Mouse (Mus musculus) right cerebral cortex, postnatal 36 days (tissue): ENCODE measurements around the gene Lmntd2.

Source experiments
- DNase-seq, 2 experiments: peaks; one replicate each; pipeline ENCODE4 v3.0.0; 2022; ENCODE audit warnings: low spot score in 2 of 2, mixed read lengths in 1 of 2

Lmntd2 gene

DNA sequence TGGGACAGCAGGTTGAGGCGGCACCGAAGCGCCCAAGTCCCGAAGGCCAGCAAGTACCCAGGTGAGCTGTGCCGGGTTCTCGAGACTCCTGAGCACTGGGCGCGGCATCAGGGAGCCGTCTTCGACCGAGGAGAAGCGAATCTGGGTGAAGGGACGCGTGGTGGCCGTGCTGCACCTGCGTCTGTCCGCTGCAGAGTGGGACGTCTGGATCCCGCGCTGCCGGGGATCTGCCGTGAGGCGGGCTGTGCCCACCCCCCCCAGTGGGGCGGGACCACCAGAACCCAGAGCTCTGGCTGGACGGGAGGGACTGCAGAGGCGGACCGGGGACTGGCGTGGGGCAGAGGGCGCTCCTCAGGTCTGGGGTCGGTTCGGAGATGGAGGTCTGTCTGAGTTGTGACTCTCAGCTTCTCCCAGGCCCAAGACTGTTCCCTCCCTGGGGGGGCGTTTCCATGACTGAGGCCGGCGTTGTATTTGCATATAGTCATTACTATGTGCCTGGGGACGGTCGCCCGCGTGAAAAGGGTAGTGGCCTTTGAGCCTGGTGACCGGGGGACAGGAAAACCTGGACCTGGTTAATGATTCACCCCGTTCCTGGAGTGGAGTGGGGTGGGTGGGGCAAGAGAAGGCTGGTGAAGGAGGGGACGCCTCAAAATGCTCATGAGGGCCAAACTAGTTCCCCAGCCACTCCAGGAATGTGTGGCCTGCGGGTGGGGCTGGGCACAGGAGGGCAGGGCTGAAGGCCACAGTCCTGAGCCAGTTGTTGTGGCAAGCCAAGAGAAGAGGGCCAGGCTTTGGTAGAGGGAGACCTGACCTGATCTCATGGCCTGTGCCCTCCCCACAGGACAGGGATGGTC is 2.2 kb upstream of the Lmntd2 start:
- DNase-seq = no peak

DNA sequence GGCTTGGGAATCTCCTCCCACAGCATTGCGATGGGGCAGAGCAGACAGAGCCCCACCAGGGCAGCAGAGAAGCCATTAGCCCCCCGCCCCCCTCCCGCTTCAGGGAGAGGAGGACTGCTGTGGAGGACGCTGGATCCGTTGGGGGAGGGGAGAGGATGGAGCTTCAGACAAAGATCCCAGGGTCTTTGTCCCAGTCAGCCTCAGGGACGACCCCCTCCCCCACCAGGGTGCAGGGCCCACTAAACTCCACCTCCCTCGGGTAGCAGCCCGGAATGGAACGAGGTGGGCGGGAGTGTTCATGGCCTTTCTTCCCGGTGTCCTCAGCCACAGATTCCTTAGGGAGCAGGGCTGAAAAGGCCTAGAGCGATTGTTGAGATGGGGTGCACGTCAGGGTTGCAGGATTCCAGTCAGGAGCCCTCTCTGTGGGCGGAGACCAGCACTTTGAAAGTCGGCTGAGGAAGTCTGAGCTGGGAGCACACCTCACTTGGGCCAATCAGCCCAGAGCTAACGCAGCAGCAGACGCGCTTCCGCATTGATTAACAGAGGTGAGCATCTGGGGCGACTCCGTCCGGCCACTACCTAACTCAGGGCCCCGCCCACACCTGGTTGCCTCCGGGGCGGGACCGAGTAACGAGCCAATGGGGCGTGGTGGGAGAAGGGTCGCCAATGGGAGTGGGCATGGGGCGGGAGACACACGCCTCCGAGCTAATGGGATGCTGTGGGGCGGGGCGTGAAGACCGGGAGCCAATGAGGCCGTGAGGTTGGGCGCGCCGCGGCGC is 1.4 kb upstream of the Lmntd2 start, which contains the start of gene Rassf7:
Rassf7 (plus strand) TSS at position 760 of the 779 bp plus-strand sequence.
- DNase-seq = peak; percentile 71 to 74

DNA sequence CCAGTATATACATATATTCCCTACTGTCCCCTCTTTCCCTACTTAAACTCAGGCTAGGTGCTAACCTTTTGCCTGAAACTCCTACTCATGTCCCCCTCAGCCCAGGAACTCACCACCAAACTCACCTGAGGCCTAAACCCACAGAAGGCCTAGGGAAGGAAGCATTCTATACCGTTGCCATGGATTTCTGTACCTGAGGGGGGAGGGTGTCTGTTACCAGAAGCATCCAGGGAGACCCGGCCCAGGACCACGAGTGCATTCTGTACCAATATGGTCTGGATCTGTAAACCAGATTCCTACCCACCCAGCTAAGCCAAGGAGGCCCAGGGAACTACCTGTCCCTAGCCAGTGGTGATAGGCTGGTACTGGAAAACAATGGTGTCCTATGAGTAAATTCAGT is 430 bp upstream of the Lmntd2 start:
- no peak for DNase-seq

DNA sequence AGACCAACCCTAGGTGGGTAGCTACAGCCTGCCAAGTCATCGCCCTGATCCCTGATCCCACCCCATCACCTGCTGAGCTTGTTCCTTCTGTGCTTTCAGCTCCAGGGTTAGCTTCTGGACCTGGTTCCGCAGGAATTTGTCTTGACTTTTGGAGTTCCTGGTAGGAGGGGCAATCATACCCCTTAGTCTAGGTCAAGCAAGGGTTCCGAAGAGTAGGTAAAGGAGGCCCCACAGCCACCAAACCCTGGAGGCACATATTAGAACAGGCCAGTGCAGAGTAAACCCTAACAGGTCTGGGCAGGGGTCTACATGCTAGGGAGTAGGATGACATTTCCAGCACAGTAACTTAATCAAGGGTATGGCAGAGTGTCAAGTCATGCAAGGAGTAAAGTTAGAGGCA is 747 bp downstream of the Lmntd2 start:
- DNase-seq = no peak

DNA sequence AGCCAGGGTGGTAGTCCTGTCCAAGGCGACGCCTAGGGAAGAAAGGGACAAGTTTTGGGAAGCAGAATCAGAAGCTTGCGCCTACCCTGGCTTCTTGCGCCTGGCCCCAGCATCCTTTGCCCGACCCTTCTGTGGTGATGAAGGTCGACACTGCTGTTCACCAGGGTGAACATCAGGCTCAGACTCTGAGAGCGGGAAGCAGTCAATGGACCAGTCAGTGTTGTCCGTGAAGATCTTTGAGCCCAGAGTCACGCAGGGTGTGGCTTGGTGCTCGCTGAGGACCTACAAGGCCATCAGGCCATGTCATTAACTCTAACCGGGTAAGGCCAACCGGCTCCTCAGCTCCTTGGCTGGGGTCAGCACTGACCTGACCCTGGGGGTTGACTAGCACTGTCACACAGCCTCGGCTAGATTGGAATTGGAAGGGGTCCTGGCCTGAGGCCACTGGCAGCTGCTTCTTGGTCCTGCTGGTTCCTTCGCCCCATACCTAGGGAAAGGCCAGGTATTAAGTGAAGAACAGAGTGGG is 3.2 kb downstream of the Lmntd2 start:
- no peak for DNase-seq

DNA sequence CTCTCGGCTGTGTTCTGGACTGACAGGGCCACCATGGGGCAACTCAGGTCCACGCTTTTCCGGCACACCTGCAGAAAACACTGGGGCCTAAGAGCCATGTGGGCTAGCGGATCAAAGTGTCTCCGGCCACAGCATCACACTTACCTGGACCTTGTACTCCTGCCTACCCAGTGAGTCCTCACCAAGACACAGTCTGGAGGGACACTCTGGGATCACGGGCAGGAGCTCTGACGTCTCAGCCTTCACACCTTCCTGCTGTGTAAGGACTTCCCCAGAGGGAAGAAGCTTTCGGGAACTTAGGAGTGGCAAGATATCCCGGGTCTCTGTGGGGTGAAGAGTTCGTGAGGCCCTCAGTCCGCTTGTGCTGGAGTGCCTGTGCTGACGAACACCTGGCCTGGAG is 3.7 kb downstream of the Lmntd2 start:
- no peak for DNase-seq

DNA sequence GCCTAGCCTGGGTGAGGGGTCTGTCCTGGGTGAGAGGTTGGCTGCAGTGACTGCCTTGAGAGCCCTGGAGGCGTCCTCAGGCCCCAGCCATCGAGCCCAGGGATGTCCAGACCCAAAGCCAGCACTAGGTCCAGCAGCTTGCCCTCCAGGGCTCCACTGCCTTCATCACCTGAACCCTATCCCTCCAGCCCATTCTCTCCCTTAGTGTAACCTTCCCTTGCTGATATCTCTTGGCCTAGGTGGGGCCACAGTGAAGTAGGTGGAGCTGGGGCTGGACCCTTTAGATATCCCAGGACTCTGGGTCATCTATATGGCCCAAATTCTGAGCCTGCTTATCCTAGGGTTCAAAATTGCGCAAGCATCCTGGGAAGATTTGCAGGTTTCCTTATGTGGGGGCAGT is 4.4 kb downstream of the Lmntd2 start:
- no peak for DNase-seq

DNA sequence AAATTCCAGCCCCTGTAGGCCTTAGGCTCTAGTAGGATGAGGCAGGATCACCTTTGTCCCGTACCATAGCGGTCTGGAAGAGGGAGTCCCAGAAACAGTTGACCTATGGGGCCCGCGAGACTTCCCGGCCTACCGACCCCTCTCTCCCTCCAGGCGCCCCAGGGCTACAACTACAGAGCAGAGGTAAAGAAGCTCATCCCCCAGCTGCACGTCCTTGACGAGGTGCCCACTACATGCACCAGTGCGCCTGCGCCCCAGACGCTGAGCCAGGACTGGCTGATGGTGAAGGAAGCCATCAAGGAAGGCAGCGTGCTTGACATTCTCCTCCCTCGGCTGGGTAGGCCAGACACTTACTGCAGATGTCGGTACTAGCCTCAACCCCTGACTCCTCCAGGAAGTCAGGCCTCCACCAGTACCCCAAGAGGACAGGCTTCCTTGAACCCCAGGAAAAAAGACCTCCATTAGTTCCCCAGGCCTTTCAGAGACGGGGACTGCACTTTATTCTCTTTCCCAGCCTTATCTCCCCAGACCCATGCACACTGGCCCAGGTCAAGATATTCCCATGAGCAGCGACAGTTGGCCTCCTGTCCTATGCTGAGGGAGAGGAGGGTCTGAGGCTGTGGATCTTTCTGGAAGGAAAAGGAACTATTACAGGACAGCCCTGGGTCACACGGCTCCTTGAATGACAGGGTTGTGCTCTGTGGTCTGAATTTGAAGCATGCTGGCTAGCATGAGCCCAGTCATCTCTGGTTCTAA is 7.5 kb downstream of the Lmntd2 start:
- no peak for DNase-seq

DNA sequence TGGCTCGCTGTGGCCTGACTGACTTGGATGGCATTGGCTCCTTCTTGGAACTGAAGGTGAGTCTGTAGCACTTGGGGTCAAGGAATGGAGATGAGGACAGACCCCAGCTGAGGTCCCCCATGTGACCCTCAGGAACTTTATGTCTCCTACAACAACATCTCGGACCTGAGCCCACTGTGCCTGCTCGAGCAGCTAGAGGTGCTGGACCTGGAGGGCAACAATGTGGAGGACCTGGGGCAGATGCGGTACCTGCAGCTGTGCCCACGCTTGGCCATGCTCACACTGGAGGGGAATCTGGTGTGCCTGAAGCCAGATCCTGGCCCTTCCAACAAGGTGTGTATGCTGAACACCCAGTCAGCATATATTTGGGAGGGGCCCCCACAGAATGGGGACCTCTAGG is 8.4 kb downstream of the Lmntd2 start:
- no peak for DNase-seq

DNA sequence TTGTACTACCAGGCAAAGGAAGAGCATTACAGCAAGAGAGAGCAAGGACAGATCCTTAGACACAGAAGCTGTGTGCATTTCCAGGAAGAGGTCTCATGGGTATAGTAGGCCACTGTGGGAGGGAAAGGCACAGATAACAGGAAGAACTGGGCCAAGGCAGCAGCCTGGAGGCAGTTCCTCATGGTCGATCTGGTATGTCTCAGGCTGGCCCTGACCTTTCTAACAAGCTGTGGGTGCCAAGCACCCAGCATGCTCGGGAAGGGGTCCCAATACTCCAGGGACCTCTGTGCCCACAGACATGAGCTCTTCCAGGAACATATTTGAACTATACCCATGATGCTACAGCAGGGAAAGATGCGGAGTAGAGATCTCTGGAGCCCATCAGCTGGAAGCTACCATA is 9.3 kb downstream of the Lmntd2 start:
- DNase-seq = no peak

DNA sequence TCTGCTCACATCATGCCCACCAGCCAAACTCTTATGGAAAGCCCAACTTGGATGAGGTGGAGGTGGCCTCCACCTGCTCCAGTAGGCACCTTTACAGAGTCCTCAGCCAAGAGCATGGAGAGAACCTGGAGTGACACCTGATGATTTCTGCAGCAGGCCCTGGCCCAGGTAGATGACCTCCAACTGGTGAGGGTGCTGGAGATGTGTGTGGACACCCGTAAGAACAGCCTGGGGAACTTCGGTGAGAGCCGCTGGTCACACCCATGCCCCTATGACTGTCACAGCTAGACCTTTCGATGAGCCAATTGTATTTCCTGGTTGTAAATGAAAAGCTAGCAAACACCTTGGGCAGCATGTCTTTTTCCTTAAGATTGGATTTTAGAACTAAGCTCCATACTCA is 15.8 kb downstream of the Lmntd2 start:
- DNase-seq = no peak

DNA sequence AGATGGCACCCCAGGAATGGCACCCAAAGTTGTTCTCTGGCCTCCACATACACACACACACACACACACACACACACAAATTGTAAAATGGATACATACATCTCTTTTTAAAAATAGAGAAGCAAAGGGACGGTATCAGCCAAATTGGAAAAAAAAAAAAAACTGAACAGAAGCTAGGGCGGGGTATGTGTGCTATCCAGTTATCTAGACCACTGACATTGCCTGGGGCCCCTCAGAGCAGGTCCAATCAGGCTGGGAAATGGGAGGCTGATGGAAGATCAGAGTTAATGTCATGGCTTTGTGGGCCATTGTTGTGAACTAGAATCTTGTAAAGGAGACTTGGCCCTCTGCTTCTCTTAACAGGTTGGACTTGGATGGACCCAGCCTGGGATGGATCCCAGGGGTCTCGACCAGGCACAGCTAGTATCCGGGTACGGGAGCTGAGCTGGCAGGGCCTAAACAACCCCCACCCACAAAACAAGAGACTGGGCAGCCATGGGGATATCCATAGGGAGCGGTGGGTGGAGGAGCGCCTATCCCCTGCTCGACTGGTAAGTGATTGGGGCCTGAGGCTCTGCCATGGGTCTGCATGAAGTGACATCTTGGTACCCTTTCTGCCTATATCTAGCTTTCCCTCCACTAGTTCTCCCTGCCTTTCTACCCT is 17.1 kb downstream of the Lmntd2 start:
- DNase-seq = no peak

DNA sequence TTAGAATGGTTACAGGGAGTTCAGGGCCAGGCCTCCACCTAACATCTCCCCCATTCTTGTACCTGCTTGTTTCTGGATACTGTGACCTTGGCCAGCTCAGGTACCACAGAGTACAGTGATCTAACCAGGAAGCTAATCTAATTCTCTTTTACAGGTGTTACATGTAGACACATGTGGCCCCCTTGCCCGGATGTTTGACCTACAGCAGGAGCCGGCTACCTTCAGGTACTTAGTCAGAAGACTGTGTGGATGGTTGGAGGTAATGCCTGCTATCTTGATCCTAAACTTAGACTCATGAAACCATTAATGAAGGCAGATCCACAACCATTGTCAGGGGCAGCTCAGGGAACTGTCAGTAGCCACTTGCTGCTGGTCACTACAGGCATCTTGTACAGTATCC is 18.1 kb downstream of the Lmntd2 start:
- DNase-seq = no peak

DNA sequence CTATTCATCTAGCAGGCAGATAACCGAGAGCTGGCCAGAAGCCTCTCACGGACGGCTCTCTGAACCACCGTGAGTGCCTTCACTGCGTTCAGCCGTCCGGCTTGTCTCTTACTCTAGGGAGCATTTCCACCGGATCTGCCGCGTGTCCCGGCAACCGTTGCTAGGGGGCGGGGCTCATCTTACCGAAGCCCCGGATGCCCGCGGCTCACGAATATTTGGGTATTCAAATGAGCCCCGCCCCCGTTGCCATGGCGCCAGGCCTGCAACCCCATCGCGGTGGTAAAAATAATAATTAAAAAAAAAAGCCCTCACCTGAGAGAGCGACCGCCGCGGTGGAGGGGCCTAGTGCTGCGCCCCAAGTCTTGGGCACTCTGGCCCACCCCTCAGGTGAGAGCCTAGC is 19.1 kb downstream of the Lmntd2 start:
- peak; percentile 83 to 85 for DNase-seq

DNA sequence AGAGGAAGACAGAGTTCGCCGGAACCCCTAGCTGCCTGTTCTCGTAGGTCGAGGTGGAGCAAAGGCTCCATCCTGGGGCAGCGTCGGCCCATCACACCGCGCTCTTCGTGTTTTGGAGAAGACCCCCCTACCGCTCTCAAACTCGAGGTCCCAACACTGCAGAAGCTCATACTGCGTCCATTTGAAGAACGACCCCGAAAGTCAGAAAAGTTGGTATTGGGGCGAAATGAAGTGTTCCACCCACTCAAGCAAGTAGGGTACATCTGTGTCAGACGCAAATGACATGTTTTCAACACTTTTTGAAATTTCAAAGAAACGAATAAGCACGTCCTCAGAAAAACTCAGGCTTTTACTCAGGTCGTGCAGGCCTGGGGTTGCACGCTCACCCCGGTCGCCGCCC is 19.5 kb downstream of the Lmntd2 start:
- no peak for DNase-seq

DNA sequence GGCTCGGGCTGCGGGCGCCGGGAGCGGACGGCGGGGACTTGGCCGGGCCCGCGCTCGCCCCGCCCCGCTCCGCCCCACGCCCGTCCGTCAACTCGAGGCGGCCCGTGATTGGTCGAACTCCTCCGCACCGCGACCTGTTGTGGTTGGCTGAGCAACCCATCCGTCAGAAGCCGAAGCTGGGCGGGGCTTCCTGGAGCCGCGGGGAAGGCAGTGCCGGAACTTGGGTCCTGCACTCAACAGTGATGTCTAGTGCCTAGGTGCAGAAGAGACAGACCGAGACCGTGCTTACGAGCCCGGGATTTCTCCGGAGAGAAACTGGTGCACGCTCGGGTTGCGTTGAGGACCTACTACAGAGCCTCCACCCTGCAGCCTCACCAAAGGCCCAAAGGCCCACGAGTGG is 19.9 kb downstream of the Lmntd2 start, which contains the start of the genes Hras and Lrrc56:
Hras (minus strand) TSS at position 58 of the 400 bp plus-strand sequence.
Lrrc56 (plus strand) TSS at position 210 of the 400 bp plus-strand sequence.
- DNase-seq = peak; percentile 95 to 96

DNA sequence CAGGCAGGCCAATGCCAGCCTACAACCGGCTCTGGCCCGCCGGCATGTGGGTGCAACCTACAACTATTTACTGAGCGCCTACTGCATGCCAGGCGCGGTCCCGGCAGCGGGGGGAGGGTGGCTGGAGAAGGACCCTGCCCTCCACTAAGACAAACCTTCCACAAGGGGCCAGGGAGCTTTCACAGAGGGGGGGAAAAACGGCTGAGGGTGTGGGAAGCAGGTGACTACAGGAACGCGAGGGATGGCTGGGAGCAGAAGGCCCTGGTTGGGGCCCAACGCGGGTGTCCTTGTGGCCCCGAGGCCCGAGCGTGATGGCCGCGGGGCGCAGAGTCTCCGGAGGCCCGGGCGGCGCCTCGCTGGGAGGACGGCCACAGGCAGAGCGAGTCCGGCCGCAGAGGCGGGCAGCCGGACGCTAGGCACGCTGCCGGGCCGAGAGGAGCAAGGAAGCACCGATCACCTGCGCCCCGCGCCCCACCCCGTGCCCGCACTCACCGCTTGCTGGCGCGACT is 20.5 kb downstream of the Lmntd2 start:
- no peak for DNase-seq

DNA sequence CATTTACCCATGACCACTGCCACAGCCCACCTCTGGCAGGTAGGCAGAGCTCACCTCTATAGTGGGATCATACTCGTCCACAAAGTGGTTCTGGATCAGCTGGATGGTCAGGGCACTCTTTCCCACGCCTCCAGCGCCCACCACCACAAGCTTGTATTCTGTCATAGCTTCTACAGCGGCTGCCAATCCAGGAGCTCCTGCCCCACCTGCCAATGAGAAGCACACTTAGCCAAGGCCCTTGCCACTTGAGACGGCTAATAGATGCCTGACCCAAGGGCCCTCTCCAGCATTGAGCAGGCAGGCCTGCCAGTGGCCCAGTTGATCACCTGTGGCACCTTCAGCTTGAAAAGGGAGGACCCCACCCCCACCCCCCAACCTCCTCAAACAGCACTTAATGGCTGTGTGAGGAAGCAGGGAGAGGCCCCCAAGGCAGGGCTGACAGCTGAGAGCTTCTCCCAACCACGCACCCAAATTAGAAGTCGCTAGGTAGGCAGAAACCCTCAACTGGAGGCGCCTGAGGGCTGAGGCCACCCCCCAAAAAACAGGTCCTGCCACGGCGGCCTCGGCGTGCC is 21.0 kb downstream of the Lmntd2 start:
- DNase-seq = peak in 1 of 2 experiments; percentile 37

DNA sequence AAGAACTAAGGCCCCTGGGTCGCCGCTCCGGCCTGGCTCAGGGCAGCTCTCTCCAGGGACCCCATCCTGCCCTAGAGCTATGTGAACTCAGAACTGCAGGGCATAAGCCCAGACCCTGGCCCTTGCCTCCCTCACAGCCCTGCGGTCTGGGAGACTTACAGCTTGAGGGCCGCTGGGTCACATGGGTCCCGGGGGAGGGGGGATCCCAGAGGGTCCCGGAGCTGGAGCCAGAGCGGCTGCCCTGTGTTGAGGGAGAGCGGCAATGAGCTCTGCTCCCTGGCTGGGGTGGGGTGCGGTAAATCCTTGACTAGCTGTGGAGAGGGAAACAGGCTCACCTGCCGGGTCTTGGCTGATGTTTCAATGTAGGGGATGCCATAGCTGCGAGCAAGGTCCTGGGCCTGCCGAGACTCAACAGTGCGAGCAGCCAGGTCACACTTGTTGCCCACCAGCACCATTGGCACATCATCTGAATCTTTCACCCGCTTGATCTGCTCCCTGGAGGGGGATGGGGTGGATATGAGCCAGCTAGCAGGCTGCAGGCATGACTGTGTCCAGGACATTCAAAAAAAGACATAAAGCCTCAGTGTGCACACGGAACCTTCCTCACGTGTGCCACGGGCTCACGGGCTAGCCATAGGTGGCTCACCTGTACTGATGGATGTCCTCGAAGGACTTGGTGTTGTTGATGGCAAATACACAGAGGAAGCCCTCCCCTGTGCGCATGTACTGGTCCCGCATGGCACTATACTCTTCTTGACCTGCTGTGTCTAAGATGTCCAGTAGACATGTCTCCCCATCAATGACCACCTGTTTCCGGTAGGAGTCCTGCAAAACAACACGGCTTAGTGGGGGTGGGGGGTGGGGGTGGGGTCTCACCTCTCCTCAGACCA is 21.8 kb downstream of the Lmntd2 start:
- DNase-seq = no peak

DNA sequence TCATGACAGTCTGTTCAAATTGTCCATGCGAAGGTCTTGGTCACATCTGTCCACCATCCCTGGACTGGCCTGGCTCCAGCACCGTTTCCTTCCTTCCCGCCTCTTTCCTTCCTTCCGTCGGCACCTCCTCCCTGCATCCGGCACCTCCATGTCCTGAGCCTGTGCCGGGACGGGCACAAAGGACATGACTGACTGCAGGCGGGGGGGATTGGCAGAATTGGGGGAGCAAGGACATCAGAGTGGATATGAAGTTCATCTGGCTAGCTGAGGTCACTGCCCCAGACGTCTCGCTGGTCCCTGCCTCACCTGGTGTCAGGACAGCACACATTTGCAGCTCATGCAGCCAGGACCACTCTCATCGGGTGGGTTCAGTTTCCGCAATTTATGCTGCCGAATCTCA is 22.8 kb downstream of the Lmntd2 start:
- no peak for DNase-seq
